Mouse (Mus musculus): Measurements from ENCODE around the gene Epc2. TPM values are rescaled to one million over a fixed set of nuclear protein-coding genes. Genes with fewer than 3 reads are reported as not detected.

The Epc2 gene
- polyA plus RNA-seq, 1 experiment from 2014 or later: 2.1 TPM

DNA sequence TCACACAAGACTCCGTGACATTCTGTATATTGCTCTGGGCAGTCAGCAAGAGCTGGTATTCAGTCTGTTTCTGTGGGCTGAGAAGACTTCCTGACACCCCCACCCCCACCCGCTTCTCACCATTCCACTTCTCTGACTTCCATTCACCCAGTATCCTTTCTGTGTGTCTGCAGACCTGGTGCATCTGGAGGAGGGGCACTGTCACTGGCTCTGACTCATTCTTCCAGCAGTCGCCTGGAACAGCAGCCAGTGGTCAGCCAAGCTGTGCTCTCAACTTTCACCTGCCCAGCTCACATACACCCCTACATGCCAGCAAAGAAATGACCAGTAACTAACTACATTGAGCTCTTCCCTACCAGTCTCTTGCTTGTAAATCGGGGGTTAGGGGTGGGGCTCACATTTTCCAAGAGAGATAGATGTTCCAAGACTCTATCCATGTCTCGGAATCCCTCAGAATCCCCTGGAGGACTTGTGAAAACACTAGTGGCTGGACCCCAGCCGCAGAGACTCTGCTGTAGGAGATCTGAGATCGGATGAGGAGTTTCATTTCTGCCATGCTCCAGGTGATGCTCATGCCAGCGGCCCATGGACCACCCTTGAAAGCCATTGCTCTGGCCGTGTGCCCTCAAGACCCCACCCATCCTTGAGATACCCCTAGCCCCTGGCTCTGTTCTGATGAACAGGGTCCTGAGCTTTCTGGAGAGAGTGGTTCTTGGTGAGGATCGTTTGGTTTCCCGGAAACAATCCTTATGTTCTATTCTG, 120.1 kb downstream of the Epc2 start:
- Histone ChIP-seq H3K27me3 (no peaks in the 10 kb centered on the region), H3K27ac (no peak overlapping the region), H3K9me3 (replicated peaks) (no peaks in the 10 kb centered on the region), H3K4me3 (replicated peaks) (no peak overlapping the region), H3K36me3 (no peaks in the 10 kb centered on the region), H3K4me2 (no peak overlapping the region), H3K4me1 (replicated peaks) (no peaks in the 10 kb centered on the region), H3K9ac (no peak overlapping the region)
- 61% methylated on average over 11 of the region's 11 CpGs for WGBS (ENCODE audit: insufficient replicate concordance)
- DNase-seq: no peak
- ATAC-seq (ENCODE audit: low read depth): no peak

DNA sequence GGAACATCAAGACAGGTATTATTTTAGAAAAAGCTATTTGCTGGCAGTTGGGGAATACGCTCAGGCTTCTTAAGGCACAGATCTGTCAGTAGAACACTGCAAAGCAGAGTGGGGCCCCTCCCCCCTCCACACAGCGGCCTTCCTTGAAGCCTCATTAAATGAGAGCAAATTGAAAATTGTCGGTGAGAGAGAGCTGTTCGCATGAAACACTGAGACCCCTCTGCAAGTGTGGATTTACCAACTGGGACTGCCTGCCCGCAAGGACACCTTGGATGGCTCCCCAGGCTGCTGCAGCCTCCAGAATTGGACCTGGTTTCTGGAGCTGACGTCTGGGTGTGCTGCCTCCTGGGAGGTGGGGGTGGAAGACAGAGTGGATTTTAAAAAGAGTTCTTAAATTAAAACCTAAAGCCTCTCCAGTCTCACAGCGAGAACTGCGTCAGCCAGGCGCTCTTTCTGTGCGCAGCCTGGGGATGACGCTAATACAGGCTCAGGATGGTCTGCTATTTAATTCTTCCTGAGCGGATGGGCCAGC, 120.9 kb downstream of the Epc2 start:
- Histone ChIP-seq H3K27me3 (no peaks in the 10 kb centered on the region), H3K9me3 (replicated peaks) (no peaks in the 10 kb centered on the region), H3K27ac (no peak overlapping the region), H3K9ac (no peak overlapping the region), H3K4me2 (no peak overlapping the region), H3K4me3 (replicated peaks) (no peak overlapping the region), H3K4me1 (replicated peaks) (no peaks in the 10 kb centered on the region), H3K36me3 (no peaks in the 10 kb centered on the region)
- no peak for DNase-seq
- WGBS (ENCODE audit: insufficient replicate concordance): 72% methylated on average over 12 of the region's 12 CpGs
- ATAC-seq (ENCODE audit: low read depth): no peak

DNA sequence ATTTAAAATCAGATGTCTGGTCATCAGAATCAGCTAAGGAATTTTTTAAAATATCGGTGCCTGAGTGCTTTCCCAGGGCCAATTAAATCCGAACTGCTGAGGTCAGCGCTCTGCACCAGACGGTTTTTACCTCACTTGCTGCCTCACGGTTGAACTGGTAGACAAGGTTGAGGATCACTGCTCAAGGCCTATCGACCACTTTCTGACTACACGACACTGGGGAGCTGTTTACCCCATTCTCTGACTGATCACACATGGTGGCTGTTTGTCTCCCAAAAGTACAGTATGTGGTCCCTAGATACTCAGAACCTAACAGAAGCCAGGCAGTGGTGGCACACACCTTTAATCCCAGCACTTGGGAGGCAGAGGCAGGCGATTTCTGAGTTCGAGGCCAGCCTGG, 121.4 kb downstream of the Epc2 start:
- ATAC-seq (ENCODE audit: low read depth) (no peak), DNase-seq (no peak)
- Histone ChIP-seq H3K4me1 (replicated peaks) (no peaks in the 10 kb centered on the region), H3K9me3 (replicated peaks) (no peaks in the 10 kb centered on the region), H3K27me3 (no peaks in the 10 kb centered on the region), H3K9ac (no peak overlapping the region), H3K36me3 (no peaks in the 10 kb centered on the region), H3K27ac (no peak overlapping the region), H3K4me3 (replicated peaks) (no peak overlapping the region), H3K4me2 (no peak overlapping the region)
- WGBS (ENCODE audit: insufficient replicate concordance): 67% methylated on average over 9 of the region's 9 CpGs

DNA sequence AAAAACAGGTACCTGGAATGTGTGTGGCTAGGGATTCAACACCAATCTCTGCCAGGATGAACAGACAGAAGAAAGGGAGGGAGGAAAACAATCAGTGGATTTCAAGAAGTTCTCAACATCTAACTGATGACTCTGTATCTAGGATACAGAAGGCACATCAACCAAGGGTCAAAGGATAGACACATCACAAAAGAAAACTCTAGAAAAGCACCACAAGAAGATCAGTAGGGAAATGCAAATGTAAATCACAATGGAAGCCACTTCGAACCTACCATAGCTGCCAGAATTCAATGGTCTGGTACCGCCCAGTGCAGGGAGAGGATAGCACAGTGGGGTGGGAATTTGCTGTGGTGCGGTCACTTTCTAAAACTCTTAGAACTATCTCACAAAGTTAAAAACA, 122.0 kb downstream of the Epc2 start:
- ATAC-seq (ENCODE audit: low read depth) (no peak), DNase-seq (no peak)
- no peaks in the 10 kb centered on the region for H3K36me3 ChIP-seq
- WGBS (ENCODE audit: insufficient replicate concordance): 79% methylated on average over 3 of the region's 3 CpGs
- H3K9ac ChIP-seq: no peak overlapping the region
- H3K9me3 ChIP-seq (replicated peaks): no peaks in the 10 kb centered on the region
- no peak overlapping the region for H3K4me3 ChIP-seq (replicated peaks)
- no peak overlapping the region for H3K4me2 ChIP-seq
- H3K27me3 ChIP-seq: no peaks in the 10 kb centered on the region
- H3K27ac ChIP-seq: no peak overlapping the region
- no peaks in the 10 kb centered on the region for H3K4me1 ChIP-seq (replicated peaks)

- 63% methylated on average over 3 of the region's 3 CpGs for WGBS (ENCODE audit: insufficient replicate concordance)
- no peak for ATAC-seq (ENCODE audit: low read depth)
- Histone ChIP-seq H3K9ac (no peak overlapping the region), H3K9me3 (replicated peaks) (no peaks in the 10 kb centered on the region), H3K27ac (no peak overlapping the region), H3K27me3 (no peaks in the 10 kb centered on the region), H3K4me1 (replicated peaks) (no peaks in the 10 kb centered on the region), H3K4me3 (replicated peaks) (no peak overlapping the region), H3K4me2 (no peak overlapping the region), H3K36me3 (no peaks in the 10 kb centered on the region)
- no peak for DNase-seq
These were observed 129.3 kb downstream of the Epc2 start for GRCm38 (mm10) chr2:49580585-49580984.

DNA sequence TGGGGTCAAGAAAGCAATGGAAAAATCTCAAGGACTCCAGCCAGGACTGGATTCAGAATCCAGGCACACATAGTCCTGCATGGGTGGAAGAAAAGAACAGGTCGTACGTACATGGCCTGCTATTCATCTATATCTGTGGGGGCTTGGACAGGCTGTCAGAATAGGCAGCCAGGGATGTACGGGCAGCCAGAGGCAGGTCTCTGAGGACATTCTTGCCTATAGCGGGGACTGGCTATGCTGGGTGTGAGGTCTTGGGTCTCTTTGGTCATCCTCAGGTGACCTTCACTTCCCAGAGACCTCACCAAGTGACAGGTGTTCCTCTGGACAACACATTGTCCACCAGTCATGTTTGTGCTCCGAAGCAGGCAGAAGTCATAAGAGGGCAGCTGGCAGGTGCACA, 131.3 kb downstream of the Epc2 start:
- ATAC-seq (ENCODE audit: low read depth) (no peak), DNase-seq (no peak)
- no peaks in the 10 kb centered on the region for H3K27me3 ChIP-seq
- H3K27ac ChIP-seq: no peak overlapping the region
- H3K4me2 ChIP-seq: no peak overlapping the region
- H3K9ac ChIP-seq: no peak overlapping the region
- no peaks in the 10 kb centered on the region for H3K36me3 ChIP-seq
- 70% methylated on average over 5 of the region's 5 CpGs for WGBS (ENCODE audit: insufficient replicate concordance)
- H3K9me3 ChIP-seq (replicated peaks): no peaks in the 10 kb centered on the region
- H3K4me1 ChIP-seq (replicated peaks): no peaks in the 10 kb centered on the region
- no peak overlapping the region for H3K4me3 ChIP-seq (replicated peaks)

- H3K27me3 ChIP-seq: no peaks in the 10 kb centered on the region
- no peak for DNase-seq
- H3K4me1 ChIP-seq (replicated peaks): no peaks in the 10 kb centered on the region
- H3K9me3 ChIP-seq (replicated peaks): no peaks in the 10 kb centered on the region
- ATAC-seq (ENCODE audit: low read depth): no peak
- H3K9ac ChIP-seq: no peak overlapping the region
- no peak overlapping the region for H3K4me3 ChIP-seq (replicated peaks)
- no peaks in the 10 kb centered on the region for H3K36me3 ChIP-seq
- WGBS (ENCODE audit: insufficient replicate concordance): 74% methylated on average over 2 of the region's 2 CpGs
- H3K4me2 ChIP-seq: no peak overlapping the region
- no peak overlapping the region for H3K27ac ChIP-seq
These were observed 132.0 kb downstream of the Epc2 start for GRCm38 (mm10) chr2:49583311-49583710.

GRCm38 (mm10) chr2:49590450-49590849, 139.2 kb downstream of the Epc2 start:
- Histone ChIP-seq H3K4me3 (replicated peaks) (no peak overlapping the region), H3K4me1 (replicated peaks) (no peaks in the 10 kb centered on the region), H3K36me3 (no peaks in the 10 kb centered on the region), H3K27ac (no peak overlapping the region), H3K9me3 (replicated peaks) (no peaks in the 10 kb centered on the region), H3K27me3 (no peaks in the 10 kb centered on the region), H3K4me2 (no peak overlapping the region), H3K9ac (no peak overlapping the region)
- DNase-seq (no peak), ATAC-seq (ENCODE audit: low read depth) (no peak)
- 58% methylated on average over 5 of the region's 5 CpGs for WGBS (ENCODE audit: insufficient replicate concordance)

DNA sequence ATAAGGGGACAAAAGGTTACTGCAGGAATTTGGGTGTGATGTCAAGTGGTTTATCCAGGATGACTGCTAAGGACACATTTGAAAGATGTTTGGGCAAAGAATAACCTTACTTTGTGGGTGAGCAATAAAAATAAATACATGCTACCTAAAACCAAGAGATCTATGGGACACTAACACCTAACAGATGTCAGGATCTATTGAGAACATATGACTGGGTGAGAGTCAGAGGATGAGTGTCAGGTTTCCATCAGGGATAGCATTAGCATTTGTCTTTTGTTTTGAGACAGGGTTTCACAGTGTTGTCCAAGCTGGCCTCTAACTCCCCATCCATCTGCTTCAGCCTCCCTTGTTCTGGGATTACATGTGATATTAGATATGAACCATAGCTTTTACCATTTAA, 141.6 kb downstream of the Epc2 start:
- H3K4me2 ChIP-seq: no peak overlapping the region
- H3K27ac ChIP-seq: no peak overlapping the region
- no peaks in the 10 kb centered on the region for H3K9me3 ChIP-seq (replicated peaks)
- H3K4me1 ChIP-seq (replicated peaks): no peaks in the 10 kb centered on the region
- H3K27me3 ChIP-seq: no peaks in the 10 kb centered on the region
- DNase-seq (no peak), ATAC-seq (ENCODE audit: low read depth) (no peak)
- no peaks in the 10 kb centered on the region for H3K36me3 ChIP-seq
- H3K4me3 ChIP-seq (replicated peaks): no peak overlapping the region
- H3K9ac ChIP-seq: no peak overlapping the region

GRCm38 (mm10) chr2:49594886-49595285, 143.6 kb downstream of the Epc2 start:
- no peak for DNase-seq
- no peaks in the 10 kb centered on the region for H3K36me3 ChIP-seq
- no peak for ATAC-seq (ENCODE audit: low read depth)
- H3K4me3 ChIP-seq (replicated peaks): no peak overlapping the region
- no peak overlapping the region for H3K27ac ChIP-seq
- no peaks in the 10 kb centered on the region for H3K9me3 ChIP-seq (replicated peaks)
- no peak overlapping the region for H3K4me2 ChIP-seq
- H3K4me1 ChIP-seq (replicated peaks): no peaks in the 10 kb centered on the region
- H3K9ac ChIP-seq: no peak overlapping the region
- no peaks in the 10 kb centered on the region for H3K27me3 ChIP-seq
- 74% methylated on average over 7 of the region's 7 CpGs for WGBS (ENCODE audit: insufficient replicate concordance)

- DNase-seq (no peak), ATAC-seq (ENCODE audit: low read depth) (no peak)
- no peak overlapping the region for H3K27ac ChIP-seq
- 54% methylated on average over 3 of the region's 3 CpGs for WGBS (ENCODE audit: insufficient replicate concordance)
- H3K9me3 ChIP-seq (replicated peaks): no peaks in the 10 kb centered on the region
- no peaks in the 10 kb centered on the region for H3K36me3 ChIP-seq
- H3K4me3 ChIP-seq (replicated peaks): no peak overlapping the region
- H3K4me1 ChIP-seq (replicated peaks): no peaks in the 10 kb centered on the region
- no peak overlapping the region for H3K4me2 ChIP-seq
- H3K27me3 ChIP-seq: no peaks in the 10 kb centered on the region
- no peak overlapping the region for H3K9ac ChIP-seq
These were observed 145.0 kb downstream of the Epc2 start for GRCm38 (mm10) chr2:49596318-49596717.

GRCm38 (mm10) chr2:49600021-49600681, 148.9 kb downstream of the Epc2 start:
- H3K36me3 ChIP-seq: no peaks in the 10 kb centered on the region
- no peaks in the 10 kb centered on the region for H3K27me3 ChIP-seq
- no peak overlapping the region for H3K9ac ChIP-seq
- 51% methylated on average over 7 of the region's 7 CpGs for WGBS (ENCODE audit: insufficient replicate concordance)
- DNase-seq (no peak), ATAC-seq (ENCODE audit: low read depth) (no peak)
- no peak overlapping the region for H3K27ac ChIP-seq
- H3K4me3 ChIP-seq (replicated peaks): no peak overlapping the region
- no peaks in the 10 kb centered on the region for H3K9me3 ChIP-seq (replicated peaks)
- H3K4me2 ChIP-seq: no peak overlapping the region
- no peaks in the 10 kb centered on the region for H3K4me1 ChIP-seq (replicated peaks)
